Mouse (Mus musculus) G1E (cell line): Measurements from ENCODE around the gene Zglp1. TPM values are rescaled to one million over a fixed set of nuclear protein-coding genes. Genes with fewer than 3 reads are reported as not detected.

Experiments used
- ATAC-seq: 2 replicates; pipeline ENCODE4 v1.8.0; 2016; ENCODE audit warnings: mild to moderate bottlenecking; ENCODE audit not compliant: insufficient number of reproducible peaks, poor library complexity, low FRiP score, severe bottlenecking; ENCODE audit errors: extremely low read depth
- DNase-seq: peaks from one replicate; pipeline ENCODE4 v3.0.0; 2012; ENCODE audit warnings: low spot score
- H3K27me3 ChIP-seq: 2 replicates; pipeline ENCODE4 v1.6.1; 2012; ENCODE audit warnings: mild to moderate bottlenecking, low read length, inconsistent platforms; ENCODE audit not compliant: insufficient read depth
- H3K36me3 ChIP-seq: replicated peaks from 2 replicates; pipeline ENCODE3; 2012; ENCODE audit warnings: mild to moderate bottlenecking, inconsistent platforms
- H3K4me1 ChIP-seq: 2 replicates; pipeline ENCODE4 v1.6.1; 2012; ENCODE audit warnings: low read depth, low read length, inconsistent platforms, mixed read lengths; ENCODE audit not compliant: insufficient read depth
- H3K4me3 ChIP-seq: 2 replicates; pipeline ENCODE4 v1.5.1; 2012; ENCODE audit warnings: low read depth, mild to moderate bottlenecking, inconsistent platforms, low read length, moderate library complexity, mixed read lengths
- H3K9me3 ChIP-seq: replicated peaks from 2 replicates; pipeline ENCODE4 v1.6.1; 2012; ENCODE audit warnings: inconsistent platforms
- CTCF ChIP-seq: IDR thresholded peaks from 2 replicates; pipeline ENCODE4 v1.5.1; 2012; ENCODE audit warnings: low read depth, low read length, inconsistent platforms, mixed read lengths
- GATA1 ChIP-seq: IDR thresholded peaks from 2 replicates; pipeline ENCODE4 v1.6.1; 2012; ENCODE audit warnings: borderline replicate concordance, low read length, inconsistent platforms, mixed read lengths
- GATA2 ChIP-seq: IDR thresholded peaks from 2 replicates; pipeline ENCODE4 v1.6.1; 2012; ENCODE audit warnings: low read depth, low read length, inconsistent platforms, borderline replicate concordance
- POLR2AphosphoS5 ChIP-seq: IDR thresholded peaks from 2 replicates; pipeline ENCODE4 v1.6.1; 2012; ENCODE audit warnings: low read depth, low read length, inconsistent platforms; ENCODE audit not compliant: insufficient replicate concordance
- TAL1 ChIP-seq: conservative IDR thresholded peaks from 2 replicates; pipeline ENCODE4 v1.6.1; 2012; ENCODE audit warnings: low read depth, low read length, inconsistent platforms, mixed read lengths
- polyA plus RNA-seq: library from polyadenylated mRNA; stranded (reverse); fragments of >175 nt; gene quantifications from 2 replicates; pipeline ENCODE4 v1.2.3, GENCODE M21; 2012
- total RNA-seq, 2 experiments: library from RNA; stranded (forward) in 1 of 2; stranded (reverse) in 1 of 2; fragments of 200-1000 nt in 1 of 2; fragments of >200 nt in 1 of 2; fragmentation: Nextera tagmentation in 1 of 2; gene quantifications; 2 replicates each; pipeline ENCODE4 v1.2.3; 2014 to 2017

Zglp1 gene
- total and polyA plus RNA-seq, 3 experiments: 4.5 TPM; not detected in 2

- no peak for DNase-seq
- Histone ChIP-seq H3K4me3 (no peak overlapping the region), H3K9me3 (no peaks in the 10 kb centered on the region), H3K4me1 (peaks cover 54% of the 10 kb centered on the region), H3K36me3 (peaks cover 5% of the 10 kb centered on the region), H3K27me3 (peaks cover 10% of the 10 kb centered on the region; the same call in 1 of the 2 replicates)
- no peak for ATAC-seq
- no peak for TF ChIP-seq POLR2AphosphoS5
- TF ChIP-seq TAL1: no peak
- TF ChIP-seq GATA1: no peak
- no peak for TF ChIP-seq CTCF
- TF ChIP-seq GATA2: no peak
These were observed 32.3 kb downstream of the Zglp1 start for GRCm38 (mm10) chr9:21034481-21035085.

DNA sequence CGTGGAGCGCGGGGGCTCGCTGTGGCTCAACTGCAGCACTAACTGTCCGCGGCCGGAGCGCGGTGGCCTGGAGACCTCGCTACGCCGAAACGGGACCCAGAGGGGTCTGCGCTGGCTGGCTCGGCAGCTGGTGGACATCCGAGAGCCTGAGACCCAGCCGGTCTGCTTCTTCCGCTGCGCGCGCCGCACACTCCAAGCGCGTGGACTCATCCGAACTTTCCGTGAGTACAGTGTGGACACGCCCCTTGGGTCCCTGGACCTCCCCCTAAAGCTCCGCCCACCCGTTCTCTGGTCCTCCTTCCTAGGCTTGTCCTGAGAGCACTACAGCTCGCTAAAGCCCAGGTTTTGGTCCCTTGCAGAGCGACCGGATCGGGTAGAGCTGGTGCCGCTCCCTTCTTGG is 33.8 kb downstream of the Zglp1 start:
- no peaks in the 10 kb centered on the region for H3K9me3 ChIP-seq
- TF ChIP-seq GATA2 (no peak), TAL1 (no peak), CTCF (no peak), POLR2AphosphoS5 (no peak), GATA1 (no peak)
- peaks cover 10% of the 10 kb centered on the region; the same call in 1 of the 2 replicates for H3K27me3 ChIP-seq
- H3K36me3 ChIP-seq: peaks cover 12% of the 10 kb centered on the region
- peak; percentile 77 for DNase-seq
- peak; percentile 42; the same call in 1 of the 2 replicates for ATAC-seq
- peaks cover 59% of the 10 kb centered on the region for H3K4me1 ChIP-seq
- H3K4me3 ChIP-seq: peak overlapping the region; percentile 77

GRCm38 (mm10) chr9:21032491-21032890 is 34.4 kb downstream of the Zglp1 start:
- no peaks in the 10 kb centered on the region for H3K9me3 ChIP-seq
- H3K36me3 ChIP-seq: peaks cover 19% of the 10 kb centered on the region
- H3K27me3 ChIP-seq: peaks cover 10% of the 10 kb centered on the region; the same call in 1 of the 2 replicates
- no peak for ATAC-seq
- DNase-seq: no peak
- peak overlapping the region; percentile 77 for H3K4me3 ChIP-seq
- TF ChIP-seq POLR2AphosphoS5: no peak
- H3K4me1 ChIP-seq: peaks cover 66% of the 10 kb centered on the region

DNA sequence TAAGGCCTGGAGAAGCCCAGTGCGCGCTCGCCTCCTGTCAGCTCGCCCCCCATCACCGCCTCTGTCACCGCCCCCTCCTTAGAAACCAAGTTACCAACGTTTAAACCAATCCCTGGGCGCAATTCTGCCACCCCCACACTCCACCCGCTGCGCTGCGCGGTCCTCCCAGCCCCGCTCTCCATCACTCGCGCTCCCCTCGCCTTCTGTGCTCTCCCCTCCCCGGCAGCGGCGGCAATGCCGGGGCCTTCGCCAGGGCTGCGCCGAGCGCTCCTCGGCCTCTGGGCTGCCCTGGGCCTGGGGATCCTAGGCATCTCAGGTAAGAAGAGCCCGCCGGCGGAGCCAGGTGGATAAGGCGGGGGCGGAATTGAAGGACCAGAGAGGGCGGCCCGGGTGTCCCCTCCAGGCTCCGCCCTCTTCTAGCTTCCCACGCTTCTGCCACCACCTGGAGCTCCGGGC is 35.0 kb downstream of the Zglp1 start, which contains the start of gene Icam5:
Icam5 (plus strand) TSS at position 178 of the 456 bp plus-strand sequence.
- Histone ChIP-seq H3K4me1 (peaks cover 71% of the 10 kb centered on the region), H3K4me3 (peak within 1 kb of the TSS; percentile 77), H3K27me3 (peaks cover 10% of the 10 kb centered on the region; the same call in 1 of the 2 replicates), H3K36me3 (peaks cover 24% of the 10 kb centered on the region), H3K9me3 (no peaks in the 10 kb centered on the region)
- TF ChIP-seq CTCF (no peak), TAL1 (no peak), POLR2AphosphoS5 (no peak), GATA2 (no peak), GATA1 (no peak)
- DNase-seq: no peak
- no peak for ATAC-seq

- H3K9me3 ChIP-seq: no peaks in the 10 kb centered on the region
- no peak for TF ChIP-seq GATA2
- TF ChIP-seq TAL1: no peak
- no peak for TF ChIP-seq CTCF
- TF ChIP-seq POLR2AphosphoS5: no peak
- no peak for TF ChIP-seq GATA1
- peaks cover 5% of the 10 kb centered on the region; the same call in 1 of the 2 replicates for H3K27me3 ChIP-seq
- no peak for DNase-seq
- 0 out of 2 replicates have a peak, but pooled peaks have one; percentile 1 for ATAC-seq
- H3K4me1 ChIP-seq: peaks cover 75% of the 10 kb centered on the region
- peak overlapping the region; percentile 77 for H3K4me3 ChIP-seq
- peaks cover 30% of the 10 kb centered on the region for H3K36me3 ChIP-seq
These were observed 35.5 kb downstream of the Zglp1 start for GRCm38 (mm10) chr9:21031251-21031895.

DNA sequence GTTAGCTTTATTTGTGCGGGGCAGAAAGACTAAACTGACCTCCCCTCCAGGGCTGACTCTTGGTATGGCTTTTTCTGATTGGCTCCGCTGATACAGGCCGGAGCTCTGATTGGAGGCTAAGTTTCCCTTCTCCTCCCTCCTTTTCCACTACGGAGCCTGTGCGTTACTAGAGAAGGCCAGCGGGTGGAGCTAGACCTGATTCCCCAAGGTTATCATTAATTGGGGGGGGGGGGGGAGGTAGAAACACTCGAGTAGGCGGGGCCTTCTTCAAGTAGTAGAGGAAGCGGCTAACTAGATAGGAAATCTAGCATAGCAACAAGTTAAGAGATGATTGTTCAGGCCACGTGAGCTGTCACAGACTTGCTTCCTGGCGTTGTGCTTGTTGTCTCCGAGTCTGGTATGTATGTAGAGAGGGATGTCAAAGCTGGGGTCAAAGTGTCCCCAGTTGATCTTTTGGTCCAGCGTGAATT is 36.1 kb downstream of the Zglp1 start:
- Histone ChIP-seq H3K4me3 (peak overlapping the region; percentile 77), H3K36me3 (peaks cover 33% of the 10 kb centered on the region), H3K27me3 (peaks cover under 1% of the 10 kb centered on the region; the same call in 1 of the 2 replicates), H3K4me1 (peaks cover 78% of the 10 kb centered on the region), H3K9me3 (no peaks in the 10 kb centered on the region)
- DNase-seq (peak; percentile 80), ATAC-seq (peak; percentile 71)
- no peak for TF ChIP-seq POLR2AphosphoS5
- no peak for TF ChIP-seq CTCF
- TF ChIP-seq GATA1: no peak
- TF ChIP-seq GATA2: no peak
- no peak for TF ChIP-seq TAL1
